Comparison of ENCODE assay signal across 8 mouse cellular contexts in the genomic region with DNA sequence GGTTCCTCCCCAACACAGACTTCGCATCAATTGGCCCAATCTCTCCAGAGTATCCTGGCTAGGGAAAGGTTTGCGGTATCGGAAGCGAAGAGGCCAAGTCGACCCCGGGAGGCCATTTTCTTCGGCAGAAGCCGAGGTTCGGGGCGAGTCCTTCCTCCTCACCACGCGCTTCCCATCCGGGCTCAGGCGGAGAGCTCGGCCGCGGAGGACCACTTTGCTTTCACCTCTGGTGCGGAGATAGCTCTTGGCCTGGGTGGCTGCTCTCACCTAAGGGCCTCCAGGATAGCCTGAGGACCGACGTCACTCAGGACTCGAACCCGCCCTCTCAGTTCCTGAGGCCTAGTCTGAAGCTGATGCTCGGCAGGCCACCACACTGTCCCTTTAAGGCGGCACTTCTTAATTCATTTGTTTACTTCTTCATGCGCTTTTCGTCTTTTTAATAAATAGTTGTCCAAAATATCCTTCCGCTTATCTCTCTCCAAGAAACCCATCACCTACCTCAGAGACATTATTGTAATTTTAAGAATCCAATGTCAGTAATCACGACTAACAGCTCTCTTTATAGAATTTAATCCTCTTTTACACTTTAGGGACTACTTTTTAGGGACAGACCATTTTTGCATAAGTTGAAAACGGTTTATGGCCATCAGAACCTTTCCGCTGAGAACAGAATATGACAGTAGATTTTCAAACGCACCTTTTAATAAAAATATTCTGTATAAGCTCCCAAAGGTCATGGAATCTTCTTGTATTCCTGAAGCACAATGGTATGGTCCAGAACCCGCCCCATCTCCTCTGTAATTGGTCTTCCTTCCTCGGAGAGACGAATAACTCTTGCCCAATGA. TPM values are rescaled to one million over a fixed set of nuclear protein-coding genes. Genes with fewer than 3 reads are reported as not detected.
A peak's percentile ranks its signal among the peaks of the same experiment; 100 is the strongest.
DNase-seq lines count a peak whose midpoint lies in the region; ATAC-seq lines count a peak whose summit lies in the region.

No protein-coding gene starts in this region.

- peak overlapping the region; percentile 56 for H3K4me3 ChIP-seq in embryonic facial prominence, embryonic 11.5 days (ENCODE audit: low read depth, low read length)
- H3K4me3 ChIP-seq in limb, embryonic 13.5 days: peak overlapping the region; percentile 73
- peak overlapping the region; percentile 76 for H3K4me3 ChIP-seq in midbrain, embryonic 15.5 days

- H3K36me3 ChIP-seq in embryonic facial prominence, embryonic 11.5 days (replicated peaks; ENCODE audit: control insufficient read depth, insufficient read depth, low read depth, low read length): no peaks in the 10 kb centered on the region
- no peaks in the 10 kb centered on the region for H3K36me3 ChIP-seq in limb, embryonic 13.5 days
- H3K36me3 ChIP-seq in midbrain, embryonic 15.5 days (replicated peaks): no peaks in the 10 kb centered on the region

- H3K27me3 ChIP-seq in embryonic facial prominence, embryonic 11.5 days (ENCODE audit: control insufficient read depth, insufficient read depth, low read length): peaks cover 3% of the 10 kb centered on the region; the same call in 1 of the 2 replicates
- H3K27me3 ChIP-seq in limb, embryonic 13.5 days: 0 out of 2 replicates have a peak, but pooled peaks cover 6% of the 10 kb centered on the region
- H3K27me3 ChIP-seq in midbrain, embryonic 15.5 days (replicated peaks): peaks cover 32% of the 10 kb centered on the region

- peak; percentile 76 to 82 for DNase-seq in urinary bladder, adult 18-20 months (ENCODE audit: low spot score in 2 of 2)
- no peak for DNase-seq in urinary bladder, postnatal 10 days (ENCODE audit: low spot score)
- peak; percentile 87 for DNase-seq in embryonic facial prominence, embryonic 11.5 days (ENCODE audit: low spot score)
- DNase-seq in heart, adult 11 months: peak; percentile 99
- DNase-seq in kidney, adult 18-20 months: peak; percentile 87
- peak; percentile 68 to 69 for DNase-seq in spleen, postnatal 14 days (ENCODE audit: low spot score in 2 of 2)

- no peaks in the 10 kb centered on the region for H3K9me3 ChIP-seq in embryonic facial prominence, embryonic 11.5 days (replicated peaks; ENCODE audit: control insufficient read depth, low read length)
- H3K9me3 ChIP-seq in limb, embryonic 13.5 days: no peaks in the 10 kb centered on the region
- H3K9me3 ChIP-seq in midbrain, embryonic 15.5 days: no peaks in the 10 kb centered on the region

- under 1% methylated on average over 34 of the region's 34 CpGs for WGBS in embryonic facial prominence, embryonic 11.5 days
- 1% methylated on average over 34 of the region's 34 CpGs for WGBS in limb, embryonic 13.5 days
- WGBS in midbrain, embryonic 15.5 days: 1% methylated on average over 34 of the region's 34 CpGs

- peak overlapping the region; percentile 78 for H3K4me2 ChIP-seq in embryonic facial prominence, embryonic 11.5 days (ENCODE audit: low read depth, low read length)
- peak overlapping the region; percentile 72 for H3K4me2 ChIP-seq in limb, embryonic 13.5 days (replicated peaks)
- peak overlapping the region; percentile 67 for H3K4me2 ChIP-seq in midbrain, embryonic 15.5 days

- H3K9ac ChIP-seq in embryonic facial prominence, embryonic 11.5 days (replicated peaks; ENCODE audit: low read length): peak overlapping the region; percentile 88
- peak overlapping the region; percentile 83 for H3K9ac ChIP-seq in limb, embryonic 13.5 days
- peak overlapping the region; percentile 91 for H3K9ac ChIP-seq in midbrain, embryonic 15.5 days

- H3K4me1 ChIP-seq in embryonic facial prominence, embryonic 11.5 days (ENCODE audit: control insufficient read depth, insufficient read depth, low read length): peaks cover 8% of the 10 kb centered on the region; the same call in 1 of the 2 replicates
- peaks cover 40% of the 10 kb centered on the region for H3K4me1 ChIP-seq in limb, embryonic 13.5 days
- peaks cover 49% of the 10 kb centered on the region for H3K4me1 ChIP-seq in midbrain, embryonic 15.5 days

- peak overlapping the region; percentile 72 for H3K27ac ChIP-seq in embryonic facial prominence, embryonic 11.5 days (replicated peaks; ENCODE audit: low read depth, low read length)
- peak overlapping the region; percentile 94 for H3K27ac ChIP-seq in limb, embryonic 13.5 days
- peak overlapping the region; percentile 97 for H3K27ac ChIP-seq in midbrain, embryonic 15.5 days

- ATAC-seq in embryonic facial prominence, embryonic 11.5 days (replicated peaks; ENCODE audit: insufficient number of reproducible peaks, low FRiP score, low TSS enrichment, low read depth): peak; percentile 74
- 0 out of 2 replicates have a peak, but pooled peaks have one; percentile 42 for ATAC-seq in limb, embryonic 13.5 days (ENCODE audit: low FRiP score, low read depth)
- ATAC-seq in midbrain, embryonic 15.5 days (replicated peaks): peak; percentile 85

RNA-seq across cellular contexts. Expression of gene Hexim1, which starts 0.6 kb away (rescaled TPM):
- polyA plus RNA-seq in embryonic facial prominence, embryonic 11.5 days (2014; fragmentation: Nextera tagmentation; extraction: Ambion mirVana): 5.3 and 5.6 TPM in 2 replicates
- 5.1 and 5.6 TPM in 2 replicates for polyA plus RNA-seq in limb, embryonic 13.5 days (2015; fragmentation: Nextera tagmentation; extraction: Ambion mirVana)
- polyA plus RNA-seq in midbrain, embryonic 15.5 days (2015; fragmentation: Nextera tagmentation; extraction: Ambion mirVana): 3.1 and 3.7 TPM in 2 replicates

RNA-seq across cellular contexts. Expression of gene Acbd4, which starts 13.9 kb away (rescaled TPM):
- polyA plus RNA-seq in embryonic facial prominence, embryonic 11.5 days (2014; fragmentation: Nextera tagmentation; extraction: Ambion mirVana): 6.4 and 7.8 TPM in 2 replicates
- polyA plus RNA-seq in limb, embryonic 13.5 days (2015; fragmentation: Nextera tagmentation; extraction: Ambion mirVana): 14.4 and 17.2 TPM in 2 replicates
- polyA plus RNA-seq in midbrain, embryonic 15.5 days (2015; fragmentation: Nextera tagmentation; extraction: Ambion mirVana): 9.7 and 11.1 TPM in 2 replicates

RNA-seq across cellular contexts. Expression of gene Plcd3, which starts 13.9 kb away (rescaled TPM):
- 0.87 and 1.1 TPM in 2 replicates for polyA plus RNA-seq in embryonic facial prominence, embryonic 11.5 days (2014; fragmentation: Nextera tagmentation; extraction: Ambion mirVana)
- polyA plus RNA-seq in limb, embryonic 13.5 days (2015; fragmentation: Nextera tagmentation; extraction: Ambion mirVana): 4.8 and 5.1 TPM in 2 replicates
- polyA plus RNA-seq in midbrain, embryonic 15.5 days (2015; fragmentation: Nextera tagmentation; extraction: Ambion mirVana): 3.0 and 3.8 TPM in 2 replicates

RNA-seq across cellular contexts. Expression of gene Hexim2, which starts 16.8 kb away (rescaled TPM):
- 7.1 and 8.3 TPM in 2 replicates for polyA plus RNA-seq in embryonic facial prominence, embryonic 11.5 days (2014; fragmentation: Nextera tagmentation; extraction: Ambion mirVana)
- polyA plus RNA-seq in limb, embryonic 13.5 days (2015; fragmentation: Nextera tagmentation; extraction: Ambion mirVana): 12.8 and 13.8 TPM in 2 replicates
- 27.2 and 33.4 TPM in 2 replicates for polyA plus RNA-seq in midbrain, embryonic 15.5 days (2015; fragmentation: Nextera tagmentation; extraction: Ambion mirVana)

RNA-seq across cellular contexts. Expression of gene Fmnl1, which starts 55.5 kb away (rescaled TPM):
- polyA plus RNA-seq in embryonic facial prominence, embryonic 11.5 days (2014; fragmentation: Nextera tagmentation; extraction: Ambion mirVana): 0.70 and 0.72 TPM in 2 replicates
- polyA plus RNA-seq in limb, embryonic 13.5 days (2015; fragmentation: Nextera tagmentation; extraction: Ambion mirVana): 1.1 and 1.2 TPM in 2 replicates
- polyA plus RNA-seq in midbrain, embryonic 15.5 days (2015; fragmentation: Nextera tagmentation; extraction: Ambion mirVana): 7.0 and 7.5 TPM in 2 replicates
